Mouse (Mus musculus) layer of hippocampus, adult 18-20 months (tissue): ENCODE measurements at regions not wholly inside any gene's neighbourhood (a gene's known extent, or its start where the extent isn't known, plus 50 kb on each side); places are given as distances from the start of the nearest gene placed in this dataset.

ENCODE experiments used
- DNase-seq, 2 experiments: peaks; one replicate each; pipeline ENCODE4 v3.0.0; 2022; ENCODE audit warnings: low spot score in 2 of 2

- no peak for DNase-seq
These were observed 234.9 kb downstream of the Rybp start for GRCm38 (mm10) chr6:100052406-100052805.

GRCm38 (mm10) chr6:100049036-100049435 lies 238.2 kb downstream of the Rybp start:
- no peak for DNase-seq

GRCm38 (mm10) chr6:100046186-100046990 lies 240.9 kb downstream of the Rybp start:
- no peak for DNase-seq

- no peak for DNase-seq
These were observed 242.2 kb downstream of the Rybp start for GRCm38 (mm10) chr6:100045109-100045508.

DNA sequence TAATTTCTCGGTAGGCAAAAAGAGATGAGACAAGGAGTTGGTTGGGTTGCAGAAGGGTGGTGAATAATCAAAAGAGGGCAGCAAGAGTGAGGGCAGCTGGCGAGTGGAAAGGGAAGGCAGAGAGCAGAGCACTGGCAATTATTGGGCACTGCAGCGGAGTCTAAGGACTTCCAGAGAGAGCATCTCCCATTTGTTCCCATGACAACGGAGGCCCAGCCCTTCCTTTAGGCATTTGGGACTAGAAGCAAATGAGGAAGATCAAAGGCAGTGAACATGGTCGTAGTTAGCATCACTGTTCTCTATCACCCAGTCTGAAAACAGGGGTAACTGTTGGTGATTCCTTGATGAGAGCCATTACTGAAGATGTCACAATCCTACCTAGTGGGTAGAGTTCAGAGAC lies 246.1 kb downstream of the Rybp start:
- DNase-seq = no peak

GRCm38 (mm10) chr6:100040459-100040984 lies 246.8 kb downstream of the Rybp start:
- DNase-seq = no peak

- peak; percentile 27 to 60 for DNase-seq
These were observed 254.6 kb downstream of the Rybp start for GRCm38 (mm10) chr6:100032701-100033100.

GRCm38 (mm10) chr6:100030522-100030921 lies 256.8 kb downstream of the Rybp start:
- DNase-seq = no peak

DNA sequence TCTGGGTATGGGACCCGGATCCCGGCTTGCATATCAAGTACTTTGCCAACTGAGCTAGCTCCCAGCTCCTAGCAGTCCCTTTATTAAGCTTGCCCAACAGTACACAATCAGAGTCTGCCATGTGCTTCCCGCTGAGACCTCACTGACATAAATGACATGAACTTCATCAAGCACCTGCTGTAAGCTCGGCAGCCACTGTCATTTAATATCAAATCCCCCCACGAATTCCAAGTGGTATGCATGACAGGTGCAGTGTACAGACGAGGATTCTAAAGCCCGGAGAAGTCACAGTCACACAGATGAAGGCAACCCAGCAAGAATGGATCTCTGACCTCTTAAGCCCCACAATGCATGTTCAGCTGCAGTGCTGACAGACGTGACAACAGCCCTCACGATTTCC lies 257.3 kb downstream of the Rybp start:
- DNase-seq = no peak

GRCm38 (mm10) chr6:100027524-100027923 lies 259.8 kb downstream of the Rybp start:
- DNase-seq = no peak

GRCm38 (mm10) chr6:100025531-100025951 lies 261.7 kb downstream of the Rybp start:
- DNase-seq = no peak

DNA sequence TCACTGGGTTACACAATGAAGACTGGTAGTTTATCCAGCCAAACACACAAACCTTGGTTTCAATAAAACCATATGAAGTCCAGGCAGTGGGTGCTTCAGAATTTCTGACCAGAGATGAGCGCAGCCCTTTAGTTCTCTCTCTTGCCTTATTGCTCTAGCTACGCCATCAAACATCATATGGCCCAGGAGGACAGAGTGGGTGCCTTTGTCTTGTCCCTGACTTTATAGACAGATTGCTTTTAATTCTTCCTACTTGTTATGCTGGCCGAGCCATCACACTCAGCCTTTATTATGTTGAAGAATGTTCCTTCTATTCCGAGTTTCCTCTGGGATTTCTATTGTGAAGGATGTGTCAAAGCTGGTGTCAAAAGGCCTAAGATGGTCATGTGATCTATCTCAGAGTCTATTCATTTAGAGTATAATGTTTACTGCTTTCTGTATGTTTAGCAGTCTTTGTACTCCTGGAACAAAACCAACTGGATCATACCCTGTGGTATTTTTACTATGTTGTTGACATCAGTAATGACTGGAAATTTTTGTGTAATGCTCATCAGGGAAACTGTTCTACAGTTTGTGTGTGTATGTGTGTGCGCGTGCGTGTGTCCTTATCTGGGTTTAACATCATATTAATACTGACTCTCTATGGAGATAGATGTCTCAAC lies 263.7 kb downstream of the Rybp start:
- DNase-seq = no peak

- DNase-seq = no peak
These were observed 268.3 kb downstream of the Rybp start for GRCm38 (mm10) chr6:100019016-100019415.

DNA sequence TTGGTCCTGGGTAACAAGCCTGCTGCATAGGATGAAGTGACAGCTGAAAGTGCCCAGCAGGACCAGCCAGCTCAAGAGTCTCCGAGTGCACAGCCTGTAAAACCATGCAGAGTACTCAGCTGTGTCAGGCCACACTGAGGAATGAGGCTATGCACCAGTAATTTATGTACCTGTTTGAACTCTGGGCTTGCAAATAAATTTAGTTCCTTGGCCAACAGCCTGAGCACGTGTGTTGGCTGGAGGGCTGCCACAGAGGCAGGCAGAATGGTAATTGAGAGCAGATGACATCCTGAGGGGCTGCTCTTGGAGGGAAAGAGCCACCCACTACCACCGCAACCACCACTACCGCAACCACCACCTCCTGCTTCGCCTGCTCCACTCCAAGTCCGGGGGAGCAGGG lies 273.3 kb downstream of the Rybp start:
- no peak for DNase-seq

- DNase-seq = peak; percentile 70 to 82
These were observed 275.7 kb downstream of the Rybp start for GRCm38 (mm10) chr6:100011520-100012062.

DNA sequence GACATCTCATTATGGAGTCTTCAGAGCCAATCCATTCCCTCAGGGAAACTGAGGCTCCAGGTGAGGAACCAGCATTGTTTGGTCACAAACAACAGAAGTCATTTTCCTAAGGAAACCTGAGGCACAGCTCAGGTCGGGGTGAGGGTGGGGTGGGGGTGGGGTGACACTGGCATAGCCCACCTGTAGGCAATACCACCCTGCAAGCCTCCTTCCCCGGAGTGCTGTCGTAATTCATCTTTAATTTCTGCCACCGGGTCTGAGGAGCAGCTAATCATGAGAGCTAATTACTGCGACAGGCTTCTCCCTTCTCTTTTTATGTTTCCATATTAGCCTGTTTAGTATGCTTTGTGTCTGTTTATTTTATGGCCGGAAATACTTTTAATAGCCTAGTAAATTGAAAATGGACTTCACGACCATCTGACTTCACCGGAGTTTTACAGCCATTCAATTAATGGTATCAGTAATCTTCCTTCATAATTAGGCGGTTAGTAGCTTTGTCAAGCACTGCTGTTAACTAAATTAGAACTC lies 276.3 kb downstream of the Rybp start:
- no peak for DNase-seq

- DNase-seq = no peak
These were observed 273.6 kb upstream of the Prok2 start for GRCm38 (mm10) chr6:99999711-100000365.

DNA sequence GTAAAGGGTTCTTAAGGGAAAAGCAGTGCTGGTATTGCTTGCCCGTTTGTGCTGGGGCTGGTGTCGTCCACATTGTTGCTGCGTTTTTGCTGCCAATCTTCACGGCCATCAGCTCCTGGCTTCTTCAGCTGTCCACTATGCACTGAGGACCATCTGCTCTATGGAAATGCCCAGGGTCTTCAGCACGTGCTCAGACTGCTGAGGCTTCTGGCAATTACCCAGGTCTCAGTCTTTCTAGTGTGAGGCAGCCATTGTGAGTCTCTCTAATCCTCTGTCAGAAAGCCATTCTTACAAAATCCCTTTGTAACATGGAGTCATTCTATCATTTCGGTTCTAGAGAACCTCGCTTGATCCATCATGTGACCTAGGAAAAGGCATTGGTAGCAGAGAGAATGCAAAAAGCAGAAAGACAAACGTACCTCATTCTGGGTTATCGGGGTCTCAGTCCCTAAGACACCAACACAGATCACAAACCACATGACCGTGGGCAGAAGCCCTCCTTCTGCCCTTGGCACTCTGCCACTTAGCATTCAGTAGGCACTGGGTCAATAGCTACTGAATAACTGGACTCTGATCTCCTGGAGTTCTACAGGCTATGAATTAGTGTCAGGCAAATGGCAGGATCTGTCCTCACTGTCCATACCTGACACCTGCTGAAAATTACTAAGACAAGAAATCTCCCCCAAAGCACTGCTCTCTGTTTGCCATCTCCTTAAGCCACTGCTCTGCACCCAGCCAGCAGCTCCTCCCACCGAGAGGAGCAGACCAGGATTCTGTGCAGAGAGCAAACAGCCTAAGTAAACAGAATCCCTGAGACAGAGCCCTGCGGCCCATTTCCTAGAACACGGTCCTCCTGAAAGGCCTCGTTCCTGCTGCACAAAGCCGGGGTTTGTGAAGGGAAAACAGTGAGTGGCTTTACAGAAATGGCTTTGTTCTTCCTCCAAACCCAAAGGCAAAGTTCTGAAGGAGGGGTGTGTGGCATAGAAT lies 270.1 kb upstream of the Prok2 start:
- DNase-seq = no peak

GRCm38 (mm10) chr6:99994026-99994425 lies 267.8 kb upstream of the Prok2 start:
- no peak for DNase-seq

- DNase-seq = no peak
These were observed 264.9 kb upstream of the Prok2 start for GRCm38 (mm10) chr6:99991079-99991478.
